Mouse (Mus musculus) ES-Bruce4 (cell line): ENCODE measurements around the gene Bmp4. TPM values are rescaled to one million over a fixed set of nuclear protein-coding genes. Genes with fewer than 3 reads are reported as not detected.

ENCODE experiments used
- H3K27ac ChIP-seq: 2 replicates; pipeline ENCODE4 v1.5.1; 2012; ENCODE audit warnings: low read length, inconsistent platforms; ENCODE audit not compliant: insufficient read depth
- H3K27me3 ChIP-seq: 2 replicates; pipeline ENCODE4 v1.6.1; 2012; ENCODE audit warnings: mild to moderate bottlenecking, low read length, inconsistent platforms; ENCODE audit not compliant: control insufficient read depth, poor library complexity, insufficient read depth, severe bottlenecking
- H3K36me3 ChIP-seq: 2 replicates; pipeline ENCODE4 v1.6.1; 2012; ENCODE audit warnings: inconsistent platforms, mild to moderate bottlenecking, low read length, moderate library complexity; ENCODE audit not compliant: control insufficient read depth, poor library complexity, insufficient read depth, severe bottlenecking
- H3K4me1 ChIP-seq: one replicate; pipeline ENCODE4 v1.8.1; 2011; ENCODE audit warnings: low read length; ENCODE audit not compliant: control insufficient read depth, insufficient read depth
- H3K4me3 ChIP-seq: 2 replicates; pipeline ENCODE4 v1.5.1; 2011; ENCODE audit warnings: low read depth, mild to moderate bottlenecking, low read length
- H3K9ac ChIP-seq: 2 replicates; pipeline ENCODE4 v1.6.1; 2012; ENCODE audit warnings: low read depth, mild to moderate bottlenecking, inconsistent platforms; ENCODE audit not compliant: poor library complexity, severe bottlenecking
- H3K9me3 ChIP-seq: replicated peaks from 2 replicates; pipeline ENCODE4 v1.6.1; 2012; ENCODE audit warnings: mild to moderate bottlenecking, low read length, inconsistent platforms; ENCODE audit not compliant: control insufficient read depth, poor library complexity, insufficient read depth, severe bottlenecking
- CTCF ChIP-seq: IDR thresholded peaks from one replicate; pipeline ENCODE4 v1.8.1; 2011; ENCODE audit warnings: low read depth, low read length
- EP300 ChIP-seq: IDR thresholded peaks from 2 replicates; pipeline ENCODE4 v1.6.1; 2011; ENCODE audit warnings: low read depth, low read length; ENCODE audit not compliant: insufficient read depth
- POLR2A ChIP-seq: IDR thresholded peaks from one replicate; pipeline ENCODE4 v1.8.1; 2011; ENCODE audit warnings: low read length; ENCODE audit not compliant: insufficient read depth
- polyA plus RNA-seq: library from polyadenylated mRNA; stranded (reverse); fragments of >200 nt; gene quantifications from 2 replicates; pipeline ENCODE4 v1.2.4, GENCODE M21; 2011; ENCODE audit warnings: low read depth; ENCODE audit not compliant: missing spikeins, insufficient read depth, insufficient read length

Gene Bmp4
- polyA plus RNA-seq, 1 experiment: 22.0 TPM

GRCm38 (mm10) chr14:46419269-46419668, 28.8 kb upstream of the Bmp4 start:
- Histone ChIP-seq H3K27ac (no peak overlapping the region), H3K9ac (no peak overlapping the region)
- TF ChIP-seq POLR2A: no peak
- TF ChIP-seq EP300: no peak
- TF ChIP-seq CTCF: no peak

GRCm38 (mm10) chr14:46418371-46419097, 28.1 kb upstream of the Bmp4 start:
- Histone ChIP-seq H3K27ac (peak overlapping the region; percentile 4; the same call in 1 of the 2 replicates), H3K9ac (no peak overlapping the region), H3K36me3 (no peaks in the 10 kb centered on the region), H3K9me3 (peaks cover 7% of the 10 kb centered on the region; the same call in 1 of the 2 replicates), H3K4me3 (no peak overlapping the region), H3K4me1 (peaks cover 4% of the 10 kb centered on the region), H3K27me3 (no peaks in the 10 kb centered on the region; the same call in 1 of the 2 replicates)
- TF ChIP-seq EP300 (0 out of 2 replicates have a peak, but pooled peaks have one; percentile 17), POLR2A (no peak)

More at GRCm38 (mm10) chr14:46419269-46419668, 28.8 kb upstream of the Bmp4 start:
- Histone ChIP-seq H3K4me3 (no peak overlapping the region), H3K4me1 (peaks cover 2% of the 10 kb centered on the region), H3K27me3 (no peaks in the 10 kb centered on the region; the same call in 1 of the 2 replicates), H3K36me3 (no peaks in the 10 kb centered on the region), H3K9me3 (peaks cover 7% of the 10 kb centered on the region; the same call in 1 of the 2 replicates)

GRCm38 (mm10) chr14:46412497-46413000, 22.1 kb upstream of the Bmp4 start:
- Histone ChIP-seq H3K27ac (peak overlapping the region; percentile 54), H3K4me3 (no peak overlapping the region), H3K9ac (no peak overlapping the region), H3K27me3 (no peaks in the 10 kb centered on the region; the same call in 1 of the 2 replicates), H3K36me3 (no peaks in the 10 kb centered on the region), H3K4me1 (peaks cover 9% of the 10 kb centered on the region), H3K9me3 (peaks cover 7% of the 10 kb centered on the region; the same call in 1 of the 2 replicates)
- TF ChIP-seq EP300 (peak; percentile 89), POLR2A (no peak), CTCF (no peak)

- Histone ChIP-seq H3K27me3 (no peaks in the 10 kb centered on the region), H3K36me3 (no peaks in the 10 kb centered on the region), H3K4me1 (peaks cover 9% of the 10 kb centered on the region), H3K9me3 (peaks cover 7% of the 10 kb centered on the region; the same call in 1 of the 2 replicates), H3K9ac (no peak overlapping the region), H3K4me3 (no peak overlapping the region), H3K27ac (peak overlapping the region; percentile 67)
- TF ChIP-seq CTCF: no peak
- no peak for TF ChIP-seq POLR2A
- peak; percentile 69; the same call in 1 of the 2 replicates for TF ChIP-seq EP300
These were observed 20.2 kb upstream of the Bmp4 start for GRCm38 (mm10) chr14:46410557-46411120.

GRCm38 (mm10) chr14:46409016-46409415, 18.5 kb upstream of the Bmp4 start:
- peaks cover 9% of the 10 kb centered on the region for H3K4me1 ChIP-seq
- TF ChIP-seq POLR2A (no peak), CTCF (no peak), EP300 (no peak)
- H3K27ac ChIP-seq: no peak overlapping the region
- H3K36me3 ChIP-seq: no peaks in the 10 kb centered on the region
- H3K27me3 ChIP-seq: no peaks in the 10 kb centered on the region
- no peak overlapping the region for H3K9ac ChIP-seq
- no peak overlapping the region for H3K4me3 ChIP-seq
- no peaks in the 10 kb centered on the region for H3K9me3 ChIP-seq

GRCm38 (mm10) chr14:46408319-46408718, 17.9 kb upstream of the Bmp4 start:
- H3K27ac ChIP-seq: no peak overlapping the region
- H3K4me3 ChIP-seq: no peak overlapping the region
- H3K9ac ChIP-seq: no peak overlapping the region
- no peaks in the 10 kb centered on the region for H3K9me3 ChIP-seq
- TF ChIP-seq POLR2A (no peak), EP300 (no peak), CTCF (no peak)
- peaks cover 7% of the 10 kb centered on the region for H3K4me1 ChIP-seq
- H3K27me3 ChIP-seq: no peaks in the 10 kb centered on the region
- H3K36me3 ChIP-seq: no peaks in the 10 kb centered on the region
